Mouse (Mus musculus) hindbrain, postnatal 0 days (tissue): ENCODE results near the gene Tpm1. TPM values are rescaled to one million over a fixed set of nuclear protein-coding genes. Genes with fewer than 3 reads are reported as not detected.
A peak's percentile ranks its signal among the peaks of the same experiment; 100 is the strongest.

Experiments used
- ATAC-seq: fragments of 200-750 bp; cut with Nextera tagmentation; 2 replicates; pipeline ENCODE4 v1.8.0; 2017; ENCODE audit warnings: mild to moderate bottlenecking, moderate TSS enrichment, moderate library complexity
- DNase-seq: peaks from one replicate; pipeline ENCODE4 v3.0.0-alpha.2; 2015; ENCODE audit warnings: low spot score
- H3K27ac ChIP-seq: fragments of 300-500 bp; sonication (generic); 2 replicates; pipeline ENCODE4 v1.5.1; 2014; ENCODE audit warnings: mild to moderate bottlenecking
- H3K27me3 ChIP-seq: fragments of 300-500 bp; sonication (generic); 2 replicates; pipeline ENCODE4 v1.6.1; 2014; ENCODE audit warnings: low read length, mixed read lengths; ENCODE audit not compliant: insufficient read depth
- H3K36me3 ChIP-seq: fragments of 300-500 bp; sonication (generic); 2 replicates; pipeline ENCODE4 v1.6.1; 2014; ENCODE audit warnings: low read length, mixed read lengths; ENCODE audit not compliant: insufficient read depth
- H3K4me1 ChIP-seq: fragments of 300-500 bp; sonication (generic); 2 replicates; pipeline ENCODE4 v1.6.1; 2014; ENCODE audit warnings: antibody characterized with exemption, low read length, mixed read lengths; ENCODE audit not compliant: insufficient read depth
- H3K4me2 ChIP-seq: fragments of 300-500 bp; sonication (generic); 2 replicates; pipeline ENCODE4 v1.6.1; 2014; ENCODE audit warnings: low read depth, mild to moderate bottlenecking, low read length, moderate library complexity, mixed read lengths
- H3K4me3 ChIP-seq: fragments of 300-500 bp; sonication (generic); 2 replicates; pipeline ENCODE4 v1.5.1; 2014; ENCODE audit warnings: low read length
- H3K9ac ChIP-seq: fragments of 300-500 bp; sonication (generic); replicated peaks from 2 replicates; pipeline ENCODE4 v1.6.1; 2014; ENCODE audit warnings: mild to moderate bottlenecking, low read length, moderate library complexity, mixed read lengths
- H3K9me3 ChIP-seq: fragments of 300-500 bp; sonication (generic); 2 replicates; pipeline ENCODE4 v1.6.1; 2016; ENCODE audit warnings: low read length, mixed read lengths
- CTCF ChIP-seq: IDR thresholded peaks from 2 replicates; pipeline ENCODE4 v1.5.1; 2016; ENCODE audit warnings: antibody characterized with exemption, control low read depth, low read depth
- WGBS: fragments of 180-500 bp; shearing (Covaris S2); extraction: QIAGEN DNeasy Blood & Tissue Kit; methylation state at CpG from one replicate; pipeline ENCODE4 v1.1.7; 2014; 5-methylcytosine and 5-hydroxymethylcytosine counted together
- polyA plus RNA-seq: library from polyadenylated mRNA; unstranded; fragments of >200 nt; fragmentation: Nextera tagmentation; extraction: Ambion mirVana; gene quantifications from 2 replicates; pipeline ENCODE4 v1.2.1, GENCODE M21; 2015
- total RNA-seq: library from RNA; depleted of rRNA; stranded (reverse); fragments of >200 nt; gene quantifications from 2 replicates; pipeline ENCODE4 v1.2.3, GENCODE M21; 2014

The Tpm1 gene
- total and polyA plus RNA-seq, 2 experiments from 2014 or later = 98.8 to 177 TPM

- DNase-seq (no peak), ATAC-seq (no peak)
- TF ChIP-seq CTCF = no peak
- Histone ChIP-seq H3K36me3 (peaks cover 36% of the 10 kb centered on the region), H3K9me3 (no peaks in the 10 kb centered on the region), H3K27ac (no peak overlapping the region), H3K4me3 (no peak overlapping the region), H3K9ac (no peak overlapping the region), H3K4me1 (peaks cover 34% of the 10 kb centered on the region; the same call in 1 of the 2 replicates), H3K27me3 (no peaks in the 10 kb centered on the region), H3K4me2 (no peak overlapping the region)
- 96% methylated on average over 4 of the region's 4 CpGs for WGBS
Measured at GRCm38 (mm10) chr9:67037666-67038065, 11.5 kb downstream of the Tpm1 start.

- Histone ChIP-seq H3K36me3 (peaks cover 44% of the 10 kb centered on the region), H3K4me2 (no peak overlapping the region), H3K4me1 (0 out of 2 replicates have a peak, but pooled peaks cover 24% of the 10 kb centered on the region), H3K4me3 (no peak overlapping the region), H3K27me3 (no peaks in the 10 kb centered on the region), H3K27ac (peak overlapping the region; percentile 70; the same call in 1 of the 2 replicates), H3K9ac (no peak overlapping the region), H3K9me3 (no peaks in the 10 kb centered on the region)
- DNase-seq = peak; percentile 7
- ATAC-seq = no peak
- WGBS = 59% methylated on average over 2 of the region's 2 CpGs
- no peak for TF ChIP-seq CTCF
Measured at GRCm38 (mm10) chr9:67036527-67037118, 12.6 kb downstream of the Tpm1 start.

- DNase-seq (peak; percentile 70), ATAC-seq (peak; percentile 71)
- Histone ChIP-seq H3K4me3 (no peak overlapping the region), H3K27ac (peak overlapping the region; percentile 70), H3K36me3 (peaks cover 48% of the 10 kb centered on the region), H3K9me3 (no peaks in the 10 kb centered on the region), H3K27me3 (no peaks in the 10 kb centered on the region), H3K4me2 (no peak overlapping the region), H3K9ac (no peak overlapping the region), H3K4me1 (0 out of 2 replicates have a peak, but pooled peaks cover 19% of the 10 kb centered on the region)
- 64% methylated on average over 12 of the region's 12 CpGs for WGBS
- TF ChIP-seq CTCF = 0 out of 2 replicates have a peak, but pooled peaks have one; percentile 3
Measured at GRCm38 (mm10) chr9:67035957-67036451, 13.2 kb downstream of the Tpm1 start.

GRCm38 (mm10) chr9:67034677-67035076, 14.5 kb downstream of the Tpm1 start:
- H3K4me2 ChIP-seq = no peak overlapping the region
- WGBS = 92% methylated on average over 4 of the region's 4 CpGs
- H3K9me3 ChIP-seq = no peaks in the 10 kb centered on the region
- H3K36me3 ChIP-seq = peaks cover 61% of the 10 kb centered on the region
- ATAC-seq (no peak), DNase-seq (no peak)
- H3K9ac ChIP-seq = no peak overlapping the region
- 0 out of 2 replicates have a peak, but pooled peaks cover 8% of the 10 kb centered on the region for H3K4me1 ChIP-seq
- H3K4me3 ChIP-seq = no peak overlapping the region
- no peaks in the 10 kb centered on the region for H3K27me3 ChIP-seq
- H3K27ac ChIP-seq = no peak overlapping the region
- TF ChIP-seq CTCF = peak; percentile 41

GRCm38 (mm10) chr9:67033016-67033415, 16.2 kb downstream of the Tpm1 start:
- peaks cover 70% of the 10 kb centered on the region for H3K36me3 ChIP-seq
- H3K4me3 ChIP-seq = no peak overlapping the region
- WGBS = 92% methylated on average over 10 of the region's 10 CpGs

GRCm38 (mm10) chr9:67032611-67033010, 16.6 kb downstream of the Tpm1 start:
- TF ChIP-seq CTCF = no peak
- WGBS = 92% methylated on average over 15 of the region's 15 CpGs

More at GRCm38 (mm10) chr9:67033016-67033415, 16.2 kb downstream of the Tpm1 start:
- no peak for TF ChIP-seq CTCF
- ATAC-seq (no peak), DNase-seq (no peak)
- Histone ChIP-seq H3K4me2 (no peak overlapping the region), H3K9me3 (no peaks in the 10 kb centered on the region), H3K27ac (no peak overlapping the region), H3K4me1 (no peaks in the 10 kb centered on the region), H3K27me3 (no peaks in the 10 kb centered on the region), H3K9ac (no peak overlapping the region)

GRCm38 (mm10) chr9:67029518-67029917, 19.7 kb downstream of the Tpm1 start:
- Histone ChIP-seq H3K27me3 (no peaks in the 10 kb centered on the region), H3K4me3 (no peak overlapping the region), H3K4me1 (no peaks in the 10 kb centered on the region), H3K36me3 (peaks cover 75% of the 10 kb centered on the region), H3K9me3 (no peaks in the 10 kb centered on the region), H3K27ac (no peak overlapping the region), H3K4me2 (no peak overlapping the region), H3K9ac (no peak overlapping the region)
- DNase-seq (no peak), ATAC-seq (no peak)
- WGBS = 90% methylated on average over 13 of the region's 13 CpGs
- no peak for TF ChIP-seq CTCF

More at GRCm38 (mm10) chr9:67032611-67033010, 16.6 kb downstream of the Tpm1 start:
- Histone ChIP-seq H3K27me3 (no peaks in the 10 kb centered on the region), H3K4me2 (no peak overlapping the region), H3K4me1 (no peaks in the 10 kb centered on the region), H3K36me3 (peaks cover 70% of the 10 kb centered on the region), H3K9me3 (no peaks in the 10 kb centered on the region), H3K4me3 (no peak overlapping the region), H3K9ac (no peak overlapping the region), H3K27ac (no peak overlapping the region)
- ATAC-seq = no peak
- no peak for DNase-seq
